Mouse (Mus musculus) splenic B cell, adult 2 months (primary cell): ENCODE results near the gene Kctd13.

ENCODE experiments used
- DNase-seq: peaks from one replicate; pipeline ENCODE4 v3.0.0-alpha.2; 2011; ENCODE audit warnings: low read depth, low spot score
- H3K27me3 ChIP-seq: 2 replicates; pipeline ENCODE4 v1.6.1; 2012; ENCODE audit warnings: mild to moderate bottlenecking, low read length, moderate library complexity, mixed read lengths; ENCODE audit not compliant: control insufficient read depth, poor library complexity, insufficient read depth, severe bottlenecking
- H3K36me3 ChIP-seq: 2 replicates; pipeline ENCODE4 v1.6.1; 2012; ENCODE audit warnings: mild to moderate bottlenecking, low read length, moderate library complexity, mixed read lengths; ENCODE audit not compliant: control insufficient read depth, poor library complexity, insufficient read depth, severe bottlenecking

Kctd13 gene

GRCm38 (mm10) chr7:126921563-126921962 lies 7.1 kb upstream of the Kctd13 start:
- DNase-seq: no peak
- Histone ChIP-seq H3K36me3 (no peaks in the 10 kb centered on the region), H3K27me3 (no peaks in the 10 kb centered on the region)

- no peak for DNase-seq
- H3K36me3 ChIP-seq: no peaks in the 10 kb centered on the region
- H3K27me3 ChIP-seq: no peaks in the 10 kb centered on the region
Measured at GRCm38 (mm10) chr7:126922624-126923060, 6.0 kb upstream of the Kctd13 start, which contains the start of gene Tmem219. Tmem219 (minus strand) TSS chr7:126922917.

- no peaks in the 10 kb centered on the region for H3K27me3 ChIP-seq
- DNase-seq: no peak
- no peaks in the 10 kb centered on the region for H3K36me3 ChIP-seq
Measured at GRCm38 (mm10) chr7:126923999-126924398, 4.7 kb upstream of the Kctd13 start.

- H3K27me3 ChIP-seq: no peaks in the 10 kb centered on the region
- H3K36me3 ChIP-seq: 0 out of 2 replicates have a peak, but pooled peaks cover 2% of the 10 kb centered on the region
- DNase-seq: no peak
Measured at GRCm38 (mm10) chr7:126926299-126926698, 2.4 kb upstream of the Kctd13 start.

- Histone ChIP-seq H3K27me3 (no peaks in the 10 kb centered on the region), H3K36me3 (0 out of 2 replicates have a peak, but pooled peaks cover 2% of the 10 kb centered on the region)
- DNase-seq: no peak
Measured at GRCm38 (mm10) chr7:126929046-126929445, 367 bp downstream of the Kctd13 start.

- no peak for DNase-seq
Measured at GRCm38 (mm10) chr7:126932652-126933051, 4.0 kb downstream of the Kctd13 start.

GRCm38 (mm10) chr7:126941171-126941570 lies 12.5 kb downstream of the Kctd13 start:
- no peaks in the 10 kb centered on the region for H3K27me3 ChIP-seq
- peaks cover 2% of the 10 kb centered on the region for H3K36me3 ChIP-seq
- DNase-seq: no peak

More at GRCm38 (mm10) chr7:126932652-126933051, 4.0 kb downstream of the Kctd13 start:
- Histone ChIP-seq H3K27me3 (no peaks in the 10 kb centered on the region), H3K36me3 (0 out of 2 replicates have a peak, but pooled peaks cover 3% of the 10 kb centered on the region)

GRCm38 (mm10) chr7:126941801-126942200 lies 13.1 kb downstream of the Kctd13 start:
- Histone ChIP-seq H3K36me3 (peaks cover 2% of the 10 kb centered on the region), H3K27me3 (no peaks in the 10 kb centered on the region)
- DNase-seq: no peak

- peak; percentile 67 for DNase-seq
- Histone ChIP-seq H3K27me3 (no peaks in the 10 kb centered on the region; the same call in 1 of the 2 replicates), H3K36me3 (peaks cover 2% of the 10 kb centered on the region)
Measured at GRCm38 (mm10) chr7:126946530-126946929, 17.9 kb downstream of the Kctd13 start.

GRCm38 (mm10) chr7:126948626-126949025 lies 19.9 kb downstream of the Kctd13 start:
- DNase-seq: no peak
- Histone ChIP-seq H3K27me3 (no peaks in the 10 kb centered on the region; the same call in 1 of the 2 replicates), H3K36me3 (no peaks in the 10 kb centered on the region)

- H3K27me3 ChIP-seq: no peaks in the 10 kb centered on the region; the same call in 1 of the 2 replicates
- DNase-seq: no peak
- H3K36me3 ChIP-seq: no peaks in the 10 kb centered on the region
Measured at GRCm38 (mm10) chr7:126949403-126949792, 20.7 kb downstream of the Kctd13 start, which contains the start of gene Asphd1. Asphd1 (minus strand) TSS chr7:126949582.

- no peaks in the 10 kb centered on the region for H3K36me3 ChIP-seq
- no peaks in the 10 kb centered on the region; the same call in 1 of the 2 replicates for H3K27me3 ChIP-seq
- DNase-seq: peak; percentile 87
Measured at GRCm38 (mm10) chr7:126949793-126950646, 21.3 kb downstream of the Kctd13 start, which contains the start of gene Sez6l2. Sez6l2 (plus strand) TSS chr7:126950563.

- no peaks in the 10 kb centered on the region for H3K36me3 ChIP-seq
- no peak for DNase-seq
- H3K27me3 ChIP-seq: no peaks in the 10 kb centered on the region; the same call in 1 of the 2 replicates
Measured at GRCm38 (mm10) chr7:126950647-126951615, 22.3 kb downstream of the Kctd13 start.

GRCm38 (mm10) chr7:126951741-126952140 lies 23.1 kb downstream of the Kctd13 start:
- Histone ChIP-seq H3K27me3 (no peaks in the 10 kb centered on the region; the same call in 1 of the 2 replicates), H3K36me3 (no peaks in the 10 kb centered on the region)
- DNase-seq: no peak
